Mouse (Mus musculus) brain, embryonic 14.5 days (tissue): Measurements from ENCODE around the gene Keg1.

Source experiments
- CTCF ChIP-seq: fragments of 200-500 bp; IDR thresholded peaks from 2 replicates; pipeline ENCODE4 v1.5.1; 2012; ENCODE audit warnings: inconsistent platforms, mild to moderate bottlenecking, moderate library complexity, borderline replicate concordance; ENCODE audit not compliant: insufficient read depth, insufficient read length; ENCODE audit errors: extremely low read depth
- POLR2A ChIP-seq: fragments of 200-500 bp; IDR thresholded peaks from 2 replicates; pipeline ENCODE4 v1.6.1; 2012; ENCODE audit warnings: mild to moderate bottlenecking, inconsistent platforms, borderline replicate concordance; ENCODE audit not compliant: poor library complexity, insufficient read depth, insufficient read length, severe bottlenecking; ENCODE audit errors: extremely low read depth

DNA sequence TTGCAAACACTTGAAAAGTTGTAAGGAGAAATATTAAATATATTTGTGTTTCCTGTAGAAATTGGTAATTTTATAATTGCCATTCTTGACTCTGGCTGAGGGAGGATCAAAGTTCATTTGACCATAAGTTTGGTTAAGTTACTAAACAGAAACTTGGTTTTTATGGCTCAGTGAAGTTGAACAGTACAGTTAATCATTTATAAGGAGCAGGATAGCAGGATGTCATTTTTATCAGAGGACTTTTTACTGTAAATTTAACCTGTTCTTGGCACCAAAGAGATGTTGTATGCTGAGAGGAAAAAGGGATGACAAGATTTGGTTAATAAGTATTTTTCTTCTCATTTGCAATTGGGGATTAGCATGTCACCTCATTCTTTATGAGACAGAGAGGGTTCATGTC is 10.9 kb upstream of the Keg1 start:
- TF ChIP-seq CTCF = no peak
- TF ChIP-seq POLR2A = no peak
